ENCODE assay signal across 18 mouse cellular contexts in genomic region chr3:33982746-33983145, GRCm38 (mm10). TPM values are rescaled to one million over a fixed set of nuclear protein-coding genes. Genes with fewer than 3 reads are reported as not detected.
A peak's percentile ranks its signal among the peaks of the same experiment; 100 is the strongest.
DNase-seq lines count a peak whose midpoint lies in the region; ATAC-seq lines count a peak whose summit lies in the region.
"Had no signal": no experiment of that assay in that cellular context is flagged by ENCODE, and none has a peak within 500 bp of the region (broad histone marks: within the 10 kb centered on the region; RNA-seq: fewer than 3 reads in every experiment).

No protein-coding gene starts in this region.

- H3K9ac ChIP-seq in heart, embryonic 11.5 days (ENCODE audit: low read depth, low read length), result no peak overlapping the region
- H3K9ac ChIP-seq: embryonic facial prominence, embryonic 13.5 days; forebrain, embryonic 13.5 days; hindbrain, embryonic 12.5 days had no signal

- no peak overlapping the region for H3K4me2 ChIP-seq in heart, embryonic 11.5 days
- H3K4me2 ChIP-seq: embryonic facial prominence, embryonic 13.5 days; forebrain, embryonic 13.5 days; hindbrain, embryonic 12.5 days had no signal

- H3K4me3 ChIP-seq in heart, embryonic 11.5 days (ENCODE audit: low read depth, low read length), result no peak overlapping the region
- H3K4me3 ChIP-seq: embryonic facial prominence, embryonic 13.5 days; forebrain, embryonic 13.5 days; hindbrain, embryonic 12.5 days had no signal

- no peak for ATAC-seq in heart, embryonic 11.5 days (replicated peaks; ENCODE audit: insufficient number of reproducible peaks, low FRiP score, low TSS enrichment)
- ATAC-seq: forebrain, embryonic 13.5 days; hindbrain, embryonic 16.5 days; inflammation-experienced regulatory T-cells, adult 6 months; intestine, postnatal 0 days had no signal

- no peaks in the 10 kb centered on the region for H3K36me3 ChIP-seq in heart, embryonic 11.5 days (ENCODE audit: control insufficient read depth, insufficient read depth, low read length)
- H3K36me3 ChIP-seq: embryonic facial prominence, embryonic 13.5 days; hindbrain, embryonic 12.5 days had no signal

- H3K27ac ChIP-seq in heart, embryonic 11.5 days (ENCODE audit: low read depth, low read length), result no peak overlapping the region
- H3K27ac ChIP-seq: embryonic facial prominence, embryonic 13.5 days; forebrain, embryonic 13.5 days; hindbrain, embryonic 12.5 days had no signal

- no peaks in the 10 kb centered on the region for H3K27me3 ChIP-seq in heart, embryonic 11.5 days (ENCODE audit: control insufficient read depth, insufficient read depth, low read length)
- H3K27me3 ChIP-seq: embryonic facial prominence, embryonic 13.5 days; forebrain, embryonic 13.5 days; hindbrain, embryonic 12.5 days had no signal

- no peaks in the 10 kb centered on the region for H3K4me1 ChIP-seq in heart, embryonic 11.5 days (ENCODE audit: control insufficient read depth, insufficient read depth, low read length)
- H3K4me1 ChIP-seq: embryonic facial prominence, embryonic 13.5 days; forebrain, embryonic 13.5 days; hindbrain, embryonic 12.5 days had no signal

- 85% methylated on average over 5 of the region's 5 CpGs for WGBS in heart, embryonic 11.5 days (ENCODE audit: insufficient replicate concordance)

- DNase-seq in gastrocnemius, adult 18-20 months (ENCODE audit: low spot score), result peak; percentile 62
- no peak for DNase-seq in gastrocnemius, postnatal 10 days
- DNase-seq in heart, adult 18-20 months, result peak; percentile 25 to 44
- peak; percentile 2 for DNase-seq in lung, postnatal 36 days
- DNase-seq in lung, postnatal 4 days, result no peak
- no peak for DNase-seq in cerebellum, postnatal 14 days
- DNase-seq: adrenal gland, postnatal 10 days; cerebellum, adult 11-12 months; cerebellum, adult 9-10 months; cerebellum, postnatal 36 days; kidney, adult 8-10 months had no signal

- H3K9me3 ChIP-seq in heart, embryonic 11.5 days (replicated peaks; ENCODE audit: control insufficient read depth, low read length), result no peaks in the 10 kb centered on the region
- H3K9me3 ChIP-seq: embryonic facial prominence, embryonic 13.5 days; forebrain, embryonic 13.5 days; hindbrain, embryonic 12.5 days had no signal

RNA-seq across cellular contexts. Expression of gene Fxr1, which starts 37.0 kb away (rescaled TPM):
- total RNA-seq in gastrocnemius, adult 18-20 months (2021), result 100 to 1,000 TPM; 398 to 412 TPM
- 100 to 1,000 TPM; 419 to 429 TPM for total RNA-seq in gastrocnemius, postnatal 10 days (2021)
- total RNA-seq in heart, adult 18-20 months (2021), result 100 to 1,000 TPM; 185 to 189 TPM
- 83.4 and 89.2 TPM in 2 replicates for polyA plus RNA-seq in heart, embryonic 11.5 days (2014; fragmentation: Nextera tagmentation; extraction: Ambion mirVana)

Comparison
In these comparisons a context has a peak if more than half of its experiments do, and no peak if none do; other contexts are left out.
1. DNase-seq: peak in gastrocnemius, adult 18-20 months (single experiment), heart, adult 18-20 months (2 of 2) and lung, postnatal 36 days (single experiment); none in gastrocnemius, postnatal 10 days (single experiment), lung, postnatal 4 days (0 of 2) and cerebellum, postnatal 14 days (0 of 2).